Mouse (Mus musculus) urinary bladder, adult 2 months (tissue): ENCODE measurements at regions not wholly inside any gene's neighbourhood (a gene's known extent, or its start where the extent isn't known, plus 50 kb on each side); places are given as distances from the start of the nearest gene placed in this dataset.

Experiments used
- DNase-seq: peaks from one replicate; pipeline ENCODE4 v3.0.0; 2022; ENCODE audit warnings: low spot score

- no peak for DNase-seq
These were observed 417.0 kb downstream of the Cmpk2 start for GRCm38 (mm10) chr12:26885831-26886634.

- no peak for DNase-seq
These were observed 416.1 kb downstream of the Cmpk2 start for GRCm38 (mm10) chr12:26885083-26885482.

GRCm38 (mm10) chr12:26884156-26884555, 415.2 kb downstream of the Cmpk2 start:
- DNase-seq, result no peak

GRCm38 (mm10) chr12:26877691-26878121, 408.7 kb downstream of the Cmpk2 start:
- no peak for DNase-seq

- no peak for DNase-seq
These were observed 408.3 kb downstream of the Cmpk2 start for GRCm38 (mm10) chr12:26877284-26877683.

GRCm38 (mm10) chr12:26872466-26872865, 403.5 kb downstream of the Cmpk2 start:
- DNase-seq, result no peak

- no peak for DNase-seq
These were observed 398.7 kb downstream of the Cmpk2 start for GRCm38 (mm10) chr12:26867731-26868130.

- no peak for DNase-seq
These were observed 386.1 kb downstream of the Cmpk2 start for GRCm38 (mm10) chr12:26855091-26855516.

GRCm38 (mm10) chr12:26844917-26845316, 375.9 kb downstream of the Cmpk2 start:
- DNase-seq, result no peak

- no peak for DNase-seq
These were observed 373.7 kb downstream of the Cmpk2 start for GRCm38 (mm10) chr12:26842696-26843095.

- no peak for DNase-seq
These were observed 352.4 kb downstream of the Cmpk2 start for GRCm38 (mm10) chr12:26821257-26821968.

- no peak for DNase-seq
These were observed 348.9 kb downstream of the Cmpk2 start for GRCm38 (mm10) chr12:26817866-26818265.

GRCm38 (mm10) chr12:26815771-26816170, 346.8 kb downstream of the Cmpk2 start:
- DNase-seq, result no peak

- DNase-seq, result no peak
These were observed 341.7 kb downstream of the Cmpk2 start for GRCm38 (mm10) chr12:26810565-26811177.

GRCm38 (mm10) chr12:26809670-26810069, 340.7 kb downstream of the Cmpk2 start:
- DNase-seq, result no peak

GRCm38 (mm10) chr12:26802542-26802941, 333.5 kb downstream of the Cmpk2 start:
- DNase-seq, result no peak

- no peak for DNase-seq
These were observed 330.3 kb downstream of the Cmpk2 start for GRCm38 (mm10) chr12:26799310-26799709.

GRCm38 (mm10) chr12:26796367-26796766, 327.4 kb downstream of the Cmpk2 start:
- no peak for DNase-seq

GRCm38 (mm10) chr12:26789336-26789846, 320.4 kb downstream of the Cmpk2 start:
- DNase-seq, result no peak

- no peak for DNase-seq
These were observed 316.5 kb downstream of the Cmpk2 start for GRCm38 (mm10) chr12:26785550-26785949.

GRCm38 (mm10) chr12:26784426-26784825, 315.4 kb downstream of the Cmpk2 start:
- DNase-seq, result no peak

- DNase-seq, result no peak
These were observed 314.8 kb downstream of the Cmpk2 start for GRCm38 (mm10) chr12:26783800-26784199.
